Mouse (Mus musculus) heart, adult 9 months (tissue): ENCODE data around the gene Cpox.

ENCODE experiments used
- DNase-seq, 2 experiments: peaks; one replicate each; pipeline ENCODE4 v3.0.0; 2022; ENCODE audit warnings: low spot score in 2 of 2

The Cpox gene

DNA sequence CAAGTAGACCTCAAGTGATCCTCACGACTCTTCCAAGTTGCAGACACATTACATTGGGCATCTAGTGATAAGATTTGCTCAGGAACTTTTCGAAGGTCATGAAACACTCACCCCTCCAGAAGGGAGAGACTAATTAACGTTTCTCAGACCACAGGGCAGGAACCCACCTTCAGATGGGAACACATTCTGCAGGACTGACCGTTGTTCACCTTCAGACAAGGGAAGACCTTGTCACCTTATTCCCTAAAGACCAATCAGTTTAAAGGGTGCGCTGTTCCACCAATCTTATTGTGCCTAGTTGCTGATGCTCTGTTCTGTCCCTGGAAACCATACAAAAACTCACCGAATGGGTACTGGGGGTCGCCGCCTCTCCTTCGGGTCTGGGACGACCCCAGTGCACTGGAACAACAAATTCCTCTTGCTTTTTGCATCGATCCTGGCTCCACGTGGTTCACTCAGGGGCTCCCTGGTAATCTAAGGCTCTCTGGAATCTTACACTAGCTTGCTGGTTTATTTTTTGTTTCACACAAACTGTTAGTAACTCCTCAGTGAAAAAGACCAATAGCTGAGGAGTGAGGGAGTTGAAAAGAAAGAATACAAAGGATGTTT is 30.8 kb downstream of the Cpox start:
- no peak for DNase-seq

DNA sequence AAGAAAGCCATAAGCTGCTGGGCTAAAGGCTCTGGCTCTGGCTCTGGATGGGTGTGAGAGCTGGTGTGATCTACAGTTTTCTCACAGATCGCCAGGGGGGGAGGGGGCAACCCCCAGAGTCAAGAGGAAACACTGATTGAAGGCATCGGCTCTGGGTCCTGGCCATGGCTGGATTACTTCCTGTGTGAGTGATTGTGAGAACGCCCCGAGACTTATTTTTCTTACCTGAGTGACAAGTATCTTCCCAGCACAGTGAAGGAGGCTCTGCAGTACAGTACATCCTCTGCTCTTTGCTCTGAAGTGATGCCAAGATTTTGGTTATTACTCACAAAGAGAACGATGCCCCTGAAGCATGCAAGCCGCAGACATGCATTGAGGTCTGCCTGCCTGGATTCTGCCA is 31.7 kb downstream of the Cpox start:
- no peak for DNase-seq

DNA sequence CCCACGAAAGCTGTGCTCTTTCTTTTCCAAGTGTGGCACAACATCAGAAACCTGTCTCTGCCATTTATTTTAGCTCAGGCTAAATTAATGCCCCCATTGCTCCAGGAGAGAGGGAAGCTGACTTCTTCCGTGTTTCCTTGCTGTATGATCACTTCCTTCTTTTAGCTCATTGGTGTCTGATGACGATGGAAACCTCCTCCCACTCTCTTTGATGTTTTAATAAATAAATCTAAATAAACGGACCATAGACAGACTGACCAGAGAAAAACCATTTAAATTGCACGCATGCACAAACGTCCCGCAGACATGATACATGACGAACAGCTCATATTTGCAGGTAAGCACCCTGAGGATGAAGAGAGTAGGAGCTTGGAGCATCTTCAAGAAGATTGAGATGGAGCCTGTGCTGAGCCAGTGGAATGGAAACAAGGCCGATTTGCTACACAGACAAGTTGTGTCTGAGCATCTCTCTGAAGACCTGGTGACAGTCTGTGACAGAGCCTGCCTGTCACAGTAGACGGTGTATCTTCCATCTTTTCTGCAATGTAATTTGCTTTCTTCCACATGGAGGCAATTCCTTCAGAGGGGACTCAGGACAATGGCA is 32.3 kb downstream of the Cpox start:
- DNase-seq: no peak

DNA sequence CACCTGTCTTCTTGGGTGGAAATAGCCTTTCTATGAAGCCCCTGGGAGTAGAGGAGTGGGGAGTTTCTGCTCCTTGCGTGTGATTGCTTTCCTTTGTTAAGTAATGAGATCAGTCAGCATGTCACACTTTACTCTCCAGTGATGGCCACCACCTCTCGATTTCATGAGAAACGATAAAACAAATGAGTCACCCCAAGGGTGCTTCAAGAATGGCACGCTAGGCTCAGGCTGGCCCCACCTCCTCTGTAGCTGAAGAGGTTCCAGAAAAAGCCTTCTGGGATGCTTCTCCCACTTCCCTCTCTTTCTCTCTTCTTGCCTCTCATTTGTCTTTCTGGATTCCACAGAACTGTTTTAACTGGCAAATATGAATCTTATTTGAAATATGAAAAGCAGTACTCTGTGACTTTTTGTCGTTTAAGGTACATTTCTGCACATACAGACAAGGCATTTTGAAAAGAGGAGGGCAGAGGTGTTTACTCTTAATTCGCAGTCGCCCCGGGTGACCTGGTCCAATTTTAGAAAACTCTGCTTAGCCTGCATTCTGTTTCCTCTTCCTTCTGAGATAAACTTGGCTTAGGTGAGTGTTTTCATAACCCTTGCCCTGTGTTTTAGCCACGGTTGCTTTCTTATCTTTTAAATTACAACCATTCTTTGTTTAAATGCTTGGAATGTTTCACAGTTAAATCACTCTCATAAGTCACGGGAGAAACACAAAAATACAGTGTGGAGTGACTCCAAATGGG is 33.5 kb downstream of the Cpox start:
- peak; percentile 25 to 29 for DNase-seq

DNA sequence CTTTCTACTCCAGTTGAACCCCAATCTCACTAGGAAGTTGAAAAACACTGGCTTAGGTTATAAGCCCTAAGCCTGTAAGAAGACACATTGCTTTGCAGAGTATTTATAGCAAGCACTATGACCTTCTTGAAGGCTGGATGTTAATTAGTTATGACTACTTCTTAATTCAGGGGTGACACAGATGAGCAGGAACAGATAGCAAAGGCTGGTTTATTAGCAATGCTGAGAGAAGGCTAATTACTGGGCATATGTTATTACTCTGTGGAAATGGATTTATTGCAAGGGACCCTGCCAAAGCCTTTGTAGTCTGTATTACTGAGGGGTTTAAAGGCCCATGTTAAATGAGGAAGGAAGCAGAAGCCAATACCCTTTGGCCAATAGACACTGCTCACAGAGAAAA is 34.9 kb downstream of the Cpox start:
- DNase-seq: no peak

DNA sequence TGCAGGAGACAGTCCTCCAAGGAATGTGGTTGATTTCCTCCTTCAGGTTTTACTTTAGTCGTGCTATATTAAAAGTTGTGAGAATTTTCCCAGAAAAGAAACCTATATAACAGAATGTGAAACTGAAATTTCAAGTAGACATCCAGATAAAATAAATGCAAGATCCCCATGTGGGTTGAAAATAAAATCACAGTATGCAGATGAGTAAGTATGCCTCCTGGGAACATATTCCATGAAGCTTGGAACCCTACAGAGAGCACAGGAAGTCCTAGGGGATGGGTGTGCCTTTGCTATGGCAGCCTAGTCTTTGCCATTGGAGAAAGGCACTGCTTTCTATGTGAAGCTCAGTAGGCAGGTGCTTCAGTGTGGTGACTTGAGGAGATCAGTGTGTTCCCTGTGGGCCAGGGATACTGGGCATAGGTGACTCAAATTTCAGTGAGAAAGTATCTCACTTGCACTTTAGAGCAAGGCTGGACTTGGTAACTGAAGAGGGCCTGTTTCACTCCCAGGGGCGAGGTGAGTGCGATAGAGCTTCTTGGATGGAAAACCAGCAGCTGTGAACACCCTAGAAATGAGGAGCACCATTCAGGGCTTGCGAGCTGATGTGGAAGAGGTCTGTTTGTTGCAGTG is 37.3 kb downstream of the Cpox start:
- no peak for DNase-seq

DNA sequence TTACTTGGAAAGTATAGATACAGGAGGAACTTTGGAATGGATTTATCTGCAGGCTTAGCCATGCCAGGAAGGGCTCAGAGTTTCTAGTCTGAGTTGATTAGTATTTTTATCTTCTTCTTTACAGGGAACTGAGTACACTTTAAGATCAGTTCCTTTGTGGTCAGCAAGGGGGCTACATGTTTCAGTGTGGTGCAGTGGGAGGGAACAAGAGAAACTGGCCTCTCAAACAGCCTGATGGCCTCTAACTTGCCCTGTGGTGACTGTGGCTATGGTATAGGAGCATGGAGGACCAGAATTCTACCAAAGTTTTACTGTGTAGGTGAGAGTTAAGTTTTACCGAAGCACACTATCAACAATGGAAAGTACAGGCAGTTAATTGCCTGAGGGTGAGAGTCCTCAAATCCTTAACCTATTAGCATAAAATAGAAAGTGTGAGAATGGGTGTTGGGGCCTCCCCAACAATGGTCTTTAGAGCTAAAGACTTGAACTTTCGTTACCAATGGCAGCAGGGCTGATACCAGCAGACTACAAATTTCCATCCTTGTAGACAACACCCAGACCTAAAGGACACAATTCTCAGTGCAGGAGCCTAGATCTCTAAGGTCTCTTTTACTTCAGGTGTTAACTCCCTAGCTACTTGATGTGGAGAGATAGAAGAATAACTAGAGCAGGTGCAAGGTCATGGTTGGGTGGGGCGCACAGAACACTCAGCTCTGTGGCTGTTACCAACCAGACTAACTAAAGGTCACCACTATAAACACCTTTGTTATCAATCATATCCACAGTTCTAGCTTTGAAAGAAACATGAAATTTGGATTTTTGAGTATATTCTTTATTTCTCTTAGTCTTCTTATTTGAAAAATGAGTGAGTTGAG is 38.7 kb downstream of the Cpox start:
- no peak for DNase-seq

DNA sequence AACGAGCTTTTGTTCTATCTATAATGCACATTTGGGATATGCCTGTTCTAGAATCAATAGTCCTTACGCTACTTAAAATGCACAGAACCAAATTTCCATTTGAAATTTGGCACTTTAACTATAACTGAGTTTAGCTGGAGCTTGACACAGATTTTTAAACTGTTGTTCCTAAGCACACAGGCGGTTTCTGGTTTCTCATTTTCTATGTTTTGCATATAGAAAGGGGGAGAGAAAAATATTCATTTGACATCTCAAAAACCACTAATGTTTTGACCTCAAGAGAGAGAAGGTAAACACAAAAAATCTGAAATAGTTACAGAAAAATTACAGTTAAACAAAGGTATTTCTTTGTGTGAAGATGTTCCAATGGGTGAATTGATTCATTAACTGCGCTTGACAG is 39.4 kb downstream of the Cpox start:
- DNase-seq: no peak

DNA sequence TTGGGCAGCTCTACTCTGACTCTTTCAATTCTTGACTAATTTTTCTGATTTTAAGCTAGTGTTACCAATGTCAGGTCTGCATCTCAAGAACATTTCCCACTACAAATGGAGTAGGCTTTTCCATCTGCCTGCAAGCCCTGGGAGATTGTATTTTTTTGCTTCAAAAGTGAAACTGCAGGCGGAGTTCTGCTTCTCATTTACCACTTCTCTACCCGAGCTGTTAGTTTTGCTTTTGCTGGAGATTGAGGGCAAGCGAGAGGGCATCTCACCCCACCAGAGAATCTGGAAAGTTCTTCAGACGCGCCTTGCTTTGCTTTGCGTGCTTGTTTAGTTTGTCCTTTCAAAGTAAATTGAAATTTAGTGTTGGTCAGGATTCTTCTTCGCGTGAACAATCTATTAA is 42.1 kb downstream of the Cpox start:
- no peak for DNase-seq

DNA sequence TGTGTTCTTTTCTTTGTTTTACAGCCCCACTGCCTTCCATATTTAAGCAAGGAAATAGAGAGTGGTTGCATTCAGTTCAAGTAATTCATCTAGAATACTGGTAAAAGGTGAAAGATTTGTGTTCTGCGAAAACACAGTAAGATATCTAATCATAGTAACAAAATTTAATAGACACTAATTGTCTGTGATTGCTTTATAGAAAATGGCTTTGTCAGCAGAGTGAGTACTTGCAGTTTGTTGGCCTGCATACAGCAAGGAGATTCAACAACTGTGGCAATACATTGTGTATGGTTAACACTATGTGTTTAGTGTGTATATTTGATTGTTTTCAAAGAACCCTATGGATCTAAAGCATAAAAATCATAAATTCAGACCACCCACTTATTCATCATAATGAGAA is 43.0 kb downstream of the Cpox start:
- no peak for DNase-seq

DNA sequence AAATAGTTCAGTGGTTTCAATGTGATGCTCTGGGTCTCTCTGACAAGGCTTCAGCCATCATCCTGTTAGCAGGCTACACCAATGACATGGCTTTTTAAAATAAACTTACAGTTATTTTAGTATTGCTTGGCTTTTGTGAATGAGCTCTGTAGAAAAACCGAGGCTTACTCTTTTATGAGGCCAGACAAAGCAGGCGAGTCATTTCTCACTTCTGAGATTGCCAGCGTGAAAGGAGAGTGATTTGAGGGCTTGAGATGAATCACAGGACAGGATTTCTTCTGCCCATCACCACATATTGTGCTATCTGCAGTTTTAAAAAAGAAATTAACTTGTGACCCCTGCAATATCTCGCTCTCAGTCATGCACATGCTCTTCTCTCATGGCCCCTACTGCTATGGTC is 44.9 kb downstream of the Cpox start:
- DNase-seq: no peak

DNA sequence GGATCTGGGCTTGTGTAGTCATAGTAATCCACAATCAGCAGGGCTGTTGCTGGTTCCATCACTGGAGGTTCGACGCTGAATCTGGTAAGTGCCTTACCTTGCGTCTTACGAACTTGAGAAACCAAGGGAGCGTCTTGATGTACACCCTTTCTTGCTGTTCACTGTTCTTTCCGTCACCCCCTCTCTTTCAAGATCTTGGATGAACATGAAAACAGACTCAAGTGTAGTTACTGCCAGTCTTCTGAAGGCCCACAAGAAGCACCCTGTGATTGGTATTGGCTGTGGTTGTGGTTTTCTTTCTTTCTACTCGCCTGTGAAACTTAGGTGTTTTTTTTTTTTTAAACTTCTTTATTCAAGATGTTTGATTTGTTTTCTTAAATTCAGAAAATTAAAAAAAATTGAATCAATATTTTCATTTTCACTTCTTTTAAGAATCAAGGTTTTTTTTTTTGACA is 48.6 kb downstream of the Cpox start, which contains the start of gene Gpr15:
Gene Gpr15 (minus strand): TSS at position 405 of the 455 bp plus-strand sequence.
- no peak for DNase-seq

DNA sequence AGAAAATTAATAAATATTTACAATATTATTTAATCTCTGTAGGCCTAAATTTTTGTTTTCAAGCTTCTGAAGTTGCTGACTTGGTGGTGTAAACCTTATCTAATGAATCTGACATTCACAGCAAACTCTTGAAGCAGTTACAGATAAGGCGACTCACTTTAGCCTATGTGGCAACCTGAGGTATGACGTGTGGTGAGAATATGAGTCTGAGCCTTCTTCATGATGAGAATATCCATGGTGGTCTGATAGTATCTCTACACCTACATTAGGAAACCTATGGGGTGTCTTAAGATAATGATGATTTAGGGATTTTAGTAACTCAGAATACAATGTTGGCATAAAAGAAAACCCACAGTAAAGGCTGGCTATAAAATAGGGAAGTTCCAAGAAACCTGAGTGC is 52.2 kb downstream of the Cpox start:
- no peak for DNase-seq

DNA sequence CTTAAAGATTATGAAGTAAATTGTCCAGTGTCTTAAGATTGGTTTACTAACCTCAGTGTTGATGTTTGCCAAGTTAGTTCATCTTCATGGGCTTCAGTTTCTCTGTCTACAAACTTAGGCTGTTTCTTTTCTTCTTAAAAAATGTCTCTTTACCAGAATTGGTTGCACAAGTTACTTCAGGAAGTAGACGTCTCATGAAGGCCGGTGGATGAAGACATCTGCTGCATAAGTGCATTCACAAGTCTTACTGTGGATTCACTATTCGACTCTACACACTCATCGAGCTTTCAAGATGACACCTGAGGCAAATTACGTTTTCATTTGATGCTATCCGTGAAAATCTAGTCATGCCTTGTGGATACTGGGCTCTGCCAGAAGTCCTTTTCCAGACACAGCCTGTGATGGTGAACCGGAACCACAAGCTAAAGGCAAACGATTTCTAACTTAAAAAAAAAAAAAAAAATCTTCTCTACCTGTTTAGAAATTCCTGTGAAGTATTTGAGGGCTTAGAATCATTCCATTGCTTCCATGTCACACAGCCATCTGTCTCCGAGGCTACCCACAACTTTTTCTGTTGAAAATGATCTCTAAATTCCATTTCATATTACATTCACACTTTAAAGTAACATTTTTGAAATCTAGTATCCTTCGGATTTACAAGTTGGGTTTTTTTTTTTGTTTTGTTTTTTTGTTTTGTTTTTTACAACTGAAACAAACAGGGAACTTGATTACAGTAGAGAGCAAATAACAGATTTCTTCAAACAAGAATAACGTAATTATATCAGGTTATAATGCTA is 56.8 kb downstream of the Cpox start:
- no peak for DNase-seq

DNA sequence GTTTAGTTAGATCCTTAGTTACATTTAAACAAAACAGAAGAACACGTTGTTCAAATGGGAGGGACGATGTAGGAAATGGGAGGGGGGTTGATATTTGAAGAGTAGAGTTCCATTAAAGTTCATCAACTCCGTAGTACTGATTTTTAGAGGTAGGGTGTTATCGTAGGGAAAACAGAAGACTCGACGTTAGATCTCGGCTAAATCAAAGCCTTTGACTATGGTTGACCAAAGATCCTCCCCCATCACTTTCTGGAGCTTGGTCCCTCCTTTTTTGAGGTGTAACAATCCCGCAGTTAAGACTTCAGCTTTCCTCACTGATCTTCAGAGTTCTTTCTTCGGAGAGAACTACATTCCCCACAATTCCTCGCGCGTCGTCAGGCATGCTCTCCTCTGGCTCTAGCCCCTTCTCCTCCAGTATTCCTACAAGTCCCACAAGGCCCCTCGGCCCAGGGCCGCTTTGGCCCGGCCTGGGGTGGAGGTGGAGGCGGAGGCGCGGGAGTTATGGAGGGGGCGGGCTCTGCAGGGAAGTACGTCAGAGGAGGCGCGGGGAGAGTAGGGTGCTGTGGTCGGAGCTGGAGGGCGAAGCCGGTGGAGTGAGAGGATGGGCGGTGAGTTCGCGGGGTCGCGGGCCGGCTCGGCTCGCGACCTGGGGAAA is 57.5 kb downstream of the Cpox start, which contains the start of gene Cldnd1:
Gene Cldnd1 (plus strand): TSS at position 434 of the 655 bp plus-strand sequence.
- peak; percentile 96 to 97 for DNase-seq

DNA sequence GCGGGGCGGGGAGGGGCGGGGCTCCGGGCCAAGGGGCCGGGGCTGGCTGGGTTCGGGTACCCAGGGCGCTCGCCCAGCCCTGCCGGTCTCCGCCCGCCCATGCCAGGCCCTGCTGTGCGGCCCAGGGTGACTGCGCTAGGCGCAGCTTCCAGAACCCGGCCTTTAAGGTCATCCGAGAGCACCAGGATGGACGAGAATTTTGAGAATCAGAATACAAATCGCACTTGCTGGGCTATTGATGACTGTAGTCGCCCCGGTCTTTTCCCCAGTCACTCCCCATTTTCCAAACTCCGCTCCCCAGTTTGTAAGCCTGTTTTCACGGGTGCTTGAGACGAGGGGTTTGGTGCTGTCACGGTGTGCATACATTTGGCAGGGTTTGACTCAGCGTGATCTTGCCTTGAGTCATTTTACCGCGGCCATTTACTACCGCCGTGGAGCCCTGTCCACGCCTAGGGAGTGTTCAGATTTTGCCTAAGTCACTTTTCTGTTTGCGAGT is 58.1 kb downstream of the Cpox start:
- no peak for DNase-seq

DNA sequence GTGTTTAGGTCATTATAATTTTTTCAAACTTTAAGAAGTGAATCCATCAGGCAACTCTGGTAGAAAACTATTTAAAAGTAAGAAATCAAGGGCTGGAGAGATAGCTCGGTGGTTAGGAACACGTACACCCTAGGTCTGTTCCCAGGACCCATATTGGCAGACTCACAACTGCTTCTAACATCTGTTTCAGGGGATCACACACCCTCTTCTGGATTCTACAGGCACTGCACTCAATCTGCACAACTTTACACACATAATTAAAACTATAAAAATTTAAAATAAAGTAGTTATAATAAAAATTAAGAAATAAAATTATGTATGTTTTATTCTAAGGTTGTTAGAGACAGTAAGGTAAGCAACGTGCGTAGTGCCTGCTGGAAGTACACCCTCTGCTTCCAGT is 68.1 kb downstream of the Cpox start:
- no peak for DNase-seq

DNA sequence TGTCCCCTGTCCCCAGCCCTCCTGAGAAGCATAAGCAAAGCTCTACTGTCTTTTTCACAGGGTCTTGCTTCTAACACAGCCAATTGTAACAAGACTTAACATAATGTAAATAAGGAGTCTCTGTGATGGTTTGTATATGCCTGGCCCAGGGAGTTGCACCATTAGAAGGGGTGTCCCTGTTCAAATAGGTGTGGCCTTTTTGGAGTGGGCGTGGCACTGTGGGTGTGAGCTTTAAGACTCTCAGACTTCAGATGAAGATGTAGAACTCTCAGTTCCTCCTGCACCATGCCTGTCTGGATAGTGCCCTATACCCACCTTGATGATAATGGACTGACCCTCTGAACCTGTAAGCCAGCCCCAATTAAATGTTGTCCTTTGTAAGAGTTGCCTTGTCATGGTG is 68.7 kb downstream of the Cpox start:
- DNase-seq: no peak

DNA sequence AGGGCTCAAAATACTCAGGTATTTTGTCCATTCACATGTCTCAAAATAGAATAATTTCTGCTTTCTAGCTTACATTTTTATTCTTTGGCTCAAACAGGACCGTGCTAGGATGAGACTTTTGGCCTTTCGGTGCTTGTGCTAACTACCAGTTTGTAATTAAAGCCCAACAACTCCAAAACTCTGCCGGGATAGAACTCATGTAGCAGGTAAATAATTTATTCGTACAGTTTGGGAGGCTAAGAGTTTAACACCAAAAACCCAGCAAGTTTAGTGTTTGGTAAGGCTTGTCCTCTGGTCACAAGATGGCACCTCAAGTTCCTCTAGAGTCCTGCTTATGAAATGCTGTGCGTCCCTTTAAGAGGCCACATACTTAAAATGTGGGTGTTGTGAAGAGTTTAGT is 70.7 kb downstream of the Cpox start:
- no peak for DNase-seq

DNA sequence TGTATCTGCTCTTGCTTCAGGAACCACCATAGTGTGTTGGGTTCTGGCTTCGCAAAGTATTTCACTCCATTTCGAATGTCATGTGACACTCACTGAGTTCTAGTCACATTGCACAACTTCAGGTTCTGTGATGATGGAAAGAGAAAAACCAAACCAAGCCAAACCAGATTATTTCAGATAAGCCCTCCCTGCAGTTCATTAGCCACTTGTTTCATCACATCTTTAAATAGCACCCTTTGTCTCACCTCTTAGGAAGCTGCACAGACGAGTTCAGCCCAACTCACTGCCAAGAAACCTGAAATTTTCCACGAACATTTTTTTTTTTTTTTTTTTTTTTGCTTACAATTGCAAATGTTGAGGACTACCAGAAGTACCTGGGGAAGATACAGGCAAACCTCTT is 76.6 kb downstream of the Cpox start:
- peak in 1 of 2 experiments; percentile 4 for DNase-seq
